Mouse (Mus musculus): ENCODE data around the gene Clasp1. TPM values are rescaled to one million over a fixed set of nuclear protein-coding genes. Genes with fewer than 3 reads are reported as not detected.
A peak's percentile ranks its signal among the peaks of the same experiment; 100 is the strongest.

Gene Clasp1
- polyA plus RNA-seq, 1 experiment from 2014 or later: 77.7 TPM

- ATAC-seq (ENCODE audit: insufficient number of reproducible peaks, insufficient read depth, low FRiP score, low TSS enrichment, low read depth): no peak
- WGBS: 78% methylated on average over 8 of the region's 8 CpGs
- Histone ChIP-seq H3K4me2 (no peak overlapping the region), H3K9me3 (no peaks in the 10 kb centered on the region), H3K4me1 (replicated peaks) (no peaks in the 10 kb centered on the region; the same call in none of the 2 replicates), H3K27me3 (no peaks in the 10 kb centered on the region), H3K36me3 (peaks cover 23% of the 10 kb centered on the region), H3K9ac (replicated peaks) (no peak overlapping the region), H3K27ac (peak overlapping the region; percentile 66; the same call in 1 of the 2 replicates), H3K4me3 (replicated peaks) (no peak overlapping the region)
Measured at GRCm38 (mm10) chr1:118480484-118481364, 91.9 kb downstream of the Clasp1 start.

- no peak overlapping the region for H3K4me3 ChIP-seq (replicated peaks)
- H3K9me3 ChIP-seq: no peaks in the 10 kb centered on the region
- peak overlapping the region; percentile 66; the same call in 1 of the 2 replicates for H3K27ac ChIP-seq
- peaks cover 23% of the 10 kb centered on the region for H3K36me3 ChIP-seq
- no peaks in the 10 kb centered on the region; the same call in none of the 2 replicates for H3K4me1 ChIP-seq (replicated peaks)
- 71% methylated on average over 4 of the region's 4 CpGs for WGBS
- no peaks in the 10 kb centered on the region for H3K27me3 ChIP-seq
- H3K9ac ChIP-seq (replicated peaks): no peak overlapping the region
- H3K4me2 ChIP-seq: no peak overlapping the region
- peak; percentile 59; the same call in 1 of the 2 replicates for ATAC-seq (ENCODE audit: insufficient number of reproducible peaks, insufficient read depth, low FRiP score, low TSS enrichment, low read depth)
Measured at GRCm38 (mm10) chr1:118481365-118481702, 92.5 kb downstream of the Clasp1 start.

- H3K27me3 ChIP-seq: no peaks in the 10 kb centered on the region
- peak overlapping the region; percentile 66; the same call in 1 of the 2 replicates for H3K27ac ChIP-seq
- no peak for ATAC-seq (ENCODE audit: insufficient number of reproducible peaks, insufficient read depth, low FRiP score, low TSS enrichment, low read depth)
- H3K9ac ChIP-seq (replicated peaks): no peak overlapping the region
- no peaks in the 10 kb centered on the region for H3K9me3 ChIP-seq
- no peak overlapping the region for H3K4me3 ChIP-seq (replicated peaks)
- WGBS: 76% methylated on average over 6 of the region's 6 CpGs
- H3K4me1 ChIP-seq (replicated peaks): no peaks in the 10 kb centered on the region; the same call in none of the 2 replicates
- no peak overlapping the region for H3K4me2 ChIP-seq
- peaks cover 23% of the 10 kb centered on the region for H3K36me3 ChIP-seq
Measured at GRCm38 (mm10) chr1:118481703-118482102, 92.8 kb downstream of the Clasp1 start.

- H3K27me3 ChIP-seq: no peaks in the 10 kb centered on the region
- WGBS: 81% methylated on average over 8 of the region's 8 CpGs
- H3K9me3 ChIP-seq: no peaks in the 10 kb centered on the region
- no peak overlapping the region for H3K9ac ChIP-seq (replicated peaks)
- H3K4me2 ChIP-seq: no peak overlapping the region
- H3K4me1 ChIP-seq (replicated peaks): no peaks in the 10 kb centered on the region; the same call in none of the 2 replicates
- peaks cover 23% of the 10 kb centered on the region for H3K36me3 ChIP-seq
- H3K27ac ChIP-seq: peak overlapping the region; percentile 29; the same call in 1 of the 2 replicates
- ATAC-seq (ENCODE audit: insufficient number of reproducible peaks, insufficient read depth, low FRiP score, low TSS enrichment, low read depth): no peak
- no peak overlapping the region for H3K4me3 ChIP-seq (replicated peaks)
Measured at GRCm38 (mm10) chr1:118482285-118483019, 93.6 kb downstream of the Clasp1 start.

- no peak overlapping the region for H3K27ac ChIP-seq
- no peak overlapping the region for H3K9ac ChIP-seq (replicated peaks)
- no peaks in the 10 kb centered on the region for H3K27me3 ChIP-seq
- no peak for ATAC-seq (ENCODE audit: insufficient number of reproducible peaks, insufficient read depth, low FRiP score, low TSS enrichment, low read depth)
- no peaks in the 10 kb centered on the region; the same call in none of the 2 replicates for H3K4me1 ChIP-seq (replicated peaks)
- WGBS: 86% methylated on average over 6 of the region's 6 CpGs
- no peak overlapping the region for H3K4me3 ChIP-seq (replicated peaks)
- no peak overlapping the region for H3K4me2 ChIP-seq
- peaks cover 23% of the 10 kb centered on the region for H3K36me3 ChIP-seq
- no peaks in the 10 kb centered on the region for H3K9me3 ChIP-seq
Measured at GRCm38 (mm10) chr1:118483504-118484096, 94.7 kb downstream of the Clasp1 start.

- Histone ChIP-seq H3K27ac (no peak overlapping the region), H3K9ac (replicated peaks) (no peak overlapping the region), H3K4me1 (replicated peaks) (no peaks in the 10 kb centered on the region; the same call in none of the 2 replicates), H3K9me3 (no peaks in the 10 kb centered on the region), H3K4me3 (replicated peaks) (no peak overlapping the region), H3K4me2 (no peak overlapping the region), H3K36me3 (peaks cover 23% of the 10 kb centered on the region), H3K27me3 (no peaks in the 10 kb centered on the region)
- WGBS: 68% methylated on average over 3 of the region's 3 CpGs
- no peak for ATAC-seq (ENCODE audit: insufficient number of reproducible peaks, insufficient read depth, low FRiP score, low TSS enrichment, low read depth)
Measured at GRCm38 (mm10) chr1:118485572-118485971, 96.7 kb downstream of the Clasp1 start.

- no peak for ATAC-seq (ENCODE audit: insufficient number of reproducible peaks, insufficient read depth, low FRiP score, low TSS enrichment, low read depth)
- Histone ChIP-seq H3K9me3 (no peaks in the 10 kb centered on the region), H3K36me3 (peaks cover 23% of the 10 kb centered on the region), H3K9ac (replicated peaks) (no peak overlapping the region), H3K27ac (no peak overlapping the region), H3K27me3 (no peaks in the 10 kb centered on the region), H3K4me1 (replicated peaks) (no peaks in the 10 kb centered on the region; the same call in none of the 2 replicates), H3K4me2 (no peak overlapping the region), H3K4me3 (replicated peaks) (no peak overlapping the region)
Measured at GRCm38 (mm10) chr1:118486021-118486420, 97.2 kb downstream of the Clasp1 start.

- no peak for ATAC-seq (ENCODE audit: insufficient number of reproducible peaks, insufficient read depth, low FRiP score, low TSS enrichment, low read depth)
- H3K27me3 ChIP-seq: no peaks in the 10 kb centered on the region
- H3K9me3 ChIP-seq: no peaks in the 10 kb centered on the region
- 83% methylated on average over 3 of the region's 3 CpGs for WGBS
- no peak overlapping the region for H3K4me2 ChIP-seq
- H3K9ac ChIP-seq (replicated peaks): no peak overlapping the region
- peaks cover 15% of the 10 kb centered on the region for H3K36me3 ChIP-seq
- peaks cover 12% of the 10 kb centered on the region for H3K4me1 ChIP-seq (replicated peaks)
- no peak overlapping the region for H3K27ac ChIP-seq
- no peak overlapping the region for H3K4me3 ChIP-seq (replicated peaks)
Measured at GRCm38 (mm10) chr1:118492811-118493210, 104.0 kb downstream of the Clasp1 start.

- Histone ChIP-seq H3K4me1 (replicated peaks) (peaks cover 12% of the 10 kb centered on the region), H3K27ac (peak overlapping the region; percentile 70; the same call in 1 of the 2 replicates), H3K4me3 (replicated peaks) (no peak overlapping the region), H3K9me3 (no peaks in the 10 kb centered on the region), H3K27me3 (no peaks in the 10 kb centered on the region), H3K36me3 (peaks cover 26% of the 10 kb centered on the region), H3K4me2 (no peak overlapping the region), H3K9ac (replicated peaks) (no peak overlapping the region)
- ATAC-seq (ENCODE audit: insufficient number of reproducible peaks, insufficient read depth, low FRiP score, low TSS enrichment, low read depth): no peak
- WGBS: 79% methylated on average over 9 of the region's 9 CpGs
Measured at GRCm38 (mm10) chr1:118494551-118494950, 105.7 kb downstream of the Clasp1 start.

GRCm38 (mm10) chr1:118498311-118498710, 109.5 kb downstream of the Clasp1 start:
- no peak overlapping the region for H3K27ac ChIP-seq
- H3K4me3 ChIP-seq (replicated peaks): no peak overlapping the region
- no peaks in the 10 kb centered on the region for H3K27me3 ChIP-seq
- H3K4me2 ChIP-seq: no peak overlapping the region
- no peak for ATAC-seq (ENCODE audit: insufficient number of reproducible peaks, insufficient read depth, low FRiP score, low TSS enrichment, low read depth)
- peaks cover 59% of the 10 kb centered on the region for H3K36me3 ChIP-seq
- WGBS: 81% methylated on average over 5 of the region's 5 CpGs
- no peak overlapping the region for H3K9ac ChIP-seq (replicated peaks)
- peaks cover 12% of the 10 kb centered on the region for H3K4me1 ChIP-seq (replicated peaks)
- no peaks in the 10 kb centered on the region for H3K9me3 ChIP-seq

- no peak for ATAC-seq (ENCODE audit: insufficient number of reproducible peaks, insufficient read depth, low FRiP score, low TSS enrichment, low read depth)
- H3K9me3 ChIP-seq: no peaks in the 10 kb centered on the region
- H3K9ac ChIP-seq (replicated peaks): no peak overlapping the region
- peaks cover 82% of the 10 kb centered on the region for H3K36me3 ChIP-seq
- no peak overlapping the region for H3K4me3 ChIP-seq (replicated peaks)
- no peak overlapping the region for H3K4me2 ChIP-seq
- H3K27ac ChIP-seq: no peak overlapping the region
- no peaks in the 10 kb centered on the region for H3K27me3 ChIP-seq
- WGBS: 92% methylated on average over 11 of the region's 11 CpGs
- H3K4me1 ChIP-seq (replicated peaks): no peaks in the 10 kb centered on the region
Measured at GRCm38 (mm10) chr1:118500606-118501005, 111.7 kb downstream of the Clasp1 start.
